Mouse (Mus musculus) embryonic facial prominence, embryonic 12.5 days (tissue): ENCODE results near the gene Fgd2. TPM values are rescaled to one million over a fixed set of nuclear protein-coding genes. Genes with fewer than 3 reads are reported as not detected.
"Not testable (repeated sequence)": the region's sequence is repeated elsewhere in the genome, so short reads cannot be mapped to it uniquely, and the experiment has no call there.

Source experiments
- ATAC-seq: fragments of 200-750 bp; cut with Nextera tagmentation; 2 replicates; pipeline ENCODE4 v1.8.0; 2017; ENCODE audit not compliant: insufficient number of reproducible peaks, insufficient read depth, low FRiP score, low TSS enrichment
- H3K27ac ChIP-seq: fragments of 300-500 bp; sonication (generic); 2 replicates; pipeline ENCODE4 v1.5.1; 2016; ENCODE audit warnings: mild to moderate bottlenecking
- H3K27me3 ChIP-seq: fragments of 300-500 bp; sonication (generic); 2 replicates; pipeline ENCODE4 v1.6.1; 2016; ENCODE audit warnings: mild to moderate bottlenecking, moderate library complexity
- H3K36me3 ChIP-seq: fragments of 300-500 bp; sonication (generic); 2 replicates; pipeline ENCODE4 v1.6.1; 2016; ENCODE audit warnings: mild to moderate bottlenecking
- H3K4me1 ChIP-seq: fragments of 300-500 bp; sonication (generic); 2 replicates; pipeline ENCODE4 v1.6.1; 2016
- H3K4me2 ChIP-seq: fragments of 300-500 bp; sonication (generic); replicated peaks from 2 replicates; pipeline ENCODE4 v1.6.1; 2016; ENCODE audit warnings: mild to moderate bottlenecking, moderate library complexity
- H3K4me3 ChIP-seq: fragments of 300-500 bp; sonication (generic); 2 replicates; pipeline ENCODE4 v1.5.1; 2016; ENCODE audit warnings: mild to moderate bottlenecking
- H3K9ac ChIP-seq: fragments of 300-500 bp; sonication (generic); 2 replicates; pipeline ENCODE4 v1.6.1; 2016; ENCODE audit warnings: mild to moderate bottlenecking, moderate library complexity
- H3K9me3 ChIP-seq: fragments of 300-500 bp; sonication (generic); 2 replicates; pipeline ENCODE4 v1.6.1; 2016; ENCODE audit warnings: mild to moderate bottlenecking, moderate library complexity
- WGBS: fragments of 180-500 bp; shearing (Covaris S2); methylation state at CpG from one replicate; pipeline ENCODE4 v1.1.7; 2016; 5-methylcytosine and 5-hydroxymethylcytosine counted together
- polyA plus RNA-seq: library from polyadenylated mRNA; unstranded; fragments of >200 nt; fragmentation: Nextera tagmentation; extraction: Ambion mirVana; gene quantifications from 2 replicates; pipeline ENCODE4 v1.2.1, GENCODE M21; 2016

Gene Fgd2
- 9.2 and 9.3 TPM in 2 replicates for polyA plus RNA-seq

DNA sequence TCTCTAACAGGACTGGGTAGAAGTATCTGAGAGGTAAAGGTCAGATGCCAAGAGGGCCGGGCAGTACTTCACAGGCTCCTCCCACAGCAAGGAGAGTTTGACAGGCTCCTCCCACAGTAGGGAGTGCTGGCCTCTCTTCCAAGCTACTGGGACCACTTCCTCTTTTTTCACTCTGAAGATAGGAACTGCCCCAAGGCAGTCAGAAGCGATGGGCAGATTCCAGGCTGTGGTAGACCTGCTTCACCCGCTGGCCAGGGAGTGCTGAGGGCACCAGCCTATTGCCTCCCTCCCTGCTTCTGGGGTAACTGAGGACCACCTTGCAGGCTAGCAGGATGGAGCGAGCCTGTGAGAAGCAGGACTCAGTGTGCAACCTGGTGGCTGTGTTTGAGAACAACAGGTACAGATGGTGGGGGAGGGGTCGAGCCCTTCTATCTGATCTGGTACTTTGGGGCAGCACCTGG, at the start of gene Fgd2:
Fgd2 (plus strand) TSS at position 154 of the 461 bp plus-strand sequence.
- H3K9ac ChIP-seq = no peak within 1 kb of the TSS
- no peak within 1 kb of the TSS for H3K4me2 ChIP-seq
- H3K4me1 ChIP-seq = peaks cover 15% of the 10 kb centered on the region
- H3K27me3 ChIP-seq = no peaks in the 10 kb centered on the region
- H3K27ac ChIP-seq = no peak within 1 kb of the TSS
- ATAC-seq = no peak
- no peaks in the 10 kb centered on the region for H3K9me3 ChIP-seq
- WGBS = 16% methylated on average over 5 of the region's 5 CpGs
- no peak within 1 kb of the TSS for H3K4me3 ChIP-seq
- H3K36me3 ChIP-seq = no peaks in the 10 kb centered on the region

DNA sequence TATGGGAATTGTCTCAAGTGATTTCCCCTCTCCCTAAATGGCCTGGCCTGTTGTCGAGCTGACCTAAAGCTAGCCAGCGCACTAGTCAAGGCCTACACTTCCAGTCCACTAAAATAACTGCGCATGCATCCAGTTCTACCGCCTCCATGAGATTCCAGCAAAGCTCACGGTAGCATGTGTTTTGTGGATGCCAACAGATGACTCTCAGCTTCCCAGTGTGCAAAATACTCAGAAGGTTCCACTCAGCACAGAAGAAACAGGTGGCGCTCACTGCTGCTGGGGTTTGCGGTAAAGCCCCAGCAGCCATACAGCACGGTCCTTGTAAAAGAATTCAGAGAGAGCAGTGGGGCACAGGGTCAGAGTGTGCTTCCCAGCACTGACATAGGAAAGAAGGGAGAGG, 49.1 kb upstream of the Fgd2 start:
- Histone ChIP-seq H3K4me3 (no peak overlapping the region), H3K27ac (no peak overlapping the region), H3K4me2 (no peak overlapping the region), H3K36me3 (no peaks in the 10 kb centered on the region), H3K27me3 (no peaks in the 10 kb centered on the region), H3K4me1 (0 out of 2 replicates have a peak, but pooled peaks cover 5% of the 10 kb centered on the region), H3K9me3 (0 out of 2 replicates have a peak, but pooled peaks cover 4% of the 10 kb centered on the region), H3K9ac (no peak overlapping the region)
- ATAC-seq = no peak
- WGBS = 85% methylated on average over 8 of the region's 8 CpGs

DNA sequence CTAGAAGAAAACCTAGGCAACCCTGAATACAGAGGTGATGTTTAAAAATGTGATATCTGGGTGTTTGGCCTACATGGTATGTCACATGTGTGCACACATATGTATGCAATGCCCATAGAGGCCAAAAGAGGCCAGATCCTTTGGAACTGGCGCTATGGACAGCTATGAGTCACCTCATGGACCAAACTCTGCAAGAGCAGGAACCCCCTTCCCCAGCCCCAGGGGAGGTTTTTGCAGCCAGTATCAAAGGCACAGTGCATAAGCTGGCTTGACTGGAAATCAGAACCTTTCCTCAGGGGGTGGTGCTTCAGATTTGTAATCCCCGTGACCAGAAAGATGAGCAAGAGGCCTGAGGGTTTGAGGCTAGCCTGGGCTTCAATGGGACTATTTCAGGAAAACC, 48.6 kb upstream of the Fgd2 start:
- Histone ChIP-seq H3K9me3 (0 out of 2 replicates have a peak, but pooled peaks cover 4% of the 10 kb centered on the region), H3K4me3 (no peak overlapping the region), H3K27me3 (no peaks in the 10 kb centered on the region), H3K9ac (no peak overlapping the region), H3K4me2 (no peak overlapping the region), H3K4me1 (0 out of 2 replicates have a peak, but pooled peaks cover 5% of the 10 kb centered on the region), H3K27ac (no peak overlapping the region), H3K36me3 (no peaks in the 10 kb centered on the region)
- no peak for ATAC-seq
- 86% methylated on average over 2 of the region's 2 CpGs for WGBS

DNA sequence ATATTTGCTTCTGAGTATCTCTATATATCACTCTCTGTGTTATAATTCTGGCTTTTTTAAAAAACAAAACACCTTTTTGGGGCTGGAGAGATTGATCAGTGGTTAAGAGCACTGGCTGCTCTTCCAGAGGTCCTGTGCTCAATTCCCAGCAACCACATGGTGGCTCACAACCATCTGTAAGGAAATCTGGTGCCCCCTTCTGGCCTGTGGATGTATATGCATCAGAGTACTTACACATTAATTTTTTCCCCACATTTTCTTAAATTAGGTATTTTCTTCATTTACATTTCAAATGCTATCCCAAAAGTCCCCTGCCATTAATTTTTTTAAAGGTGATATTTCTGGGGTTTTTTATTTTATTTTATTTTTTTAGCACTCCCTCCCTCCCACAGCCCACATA, 47.4 kb upstream of the Fgd2 start:
- Histone ChIP-seq H3K4me1 (0 out of 2 replicates have a peak, but pooled peaks cover 5% of the 10 kb centered on the region), H3K27me3 (no peaks in the 10 kb centered on the region), H3K9ac (no peak overlapping the region), H3K4me2 (no peak overlapping the region), H3K9me3 (0 out of 2 replicates have a peak, but pooled peaks cover 4% of the 10 kb centered on the region), H3K4me3 (no peak overlapping the region), H3K36me3 (no peaks in the 10 kb centered on the region), H3K27ac (no peak overlapping the region)
- no peak for ATAC-seq

DNA sequence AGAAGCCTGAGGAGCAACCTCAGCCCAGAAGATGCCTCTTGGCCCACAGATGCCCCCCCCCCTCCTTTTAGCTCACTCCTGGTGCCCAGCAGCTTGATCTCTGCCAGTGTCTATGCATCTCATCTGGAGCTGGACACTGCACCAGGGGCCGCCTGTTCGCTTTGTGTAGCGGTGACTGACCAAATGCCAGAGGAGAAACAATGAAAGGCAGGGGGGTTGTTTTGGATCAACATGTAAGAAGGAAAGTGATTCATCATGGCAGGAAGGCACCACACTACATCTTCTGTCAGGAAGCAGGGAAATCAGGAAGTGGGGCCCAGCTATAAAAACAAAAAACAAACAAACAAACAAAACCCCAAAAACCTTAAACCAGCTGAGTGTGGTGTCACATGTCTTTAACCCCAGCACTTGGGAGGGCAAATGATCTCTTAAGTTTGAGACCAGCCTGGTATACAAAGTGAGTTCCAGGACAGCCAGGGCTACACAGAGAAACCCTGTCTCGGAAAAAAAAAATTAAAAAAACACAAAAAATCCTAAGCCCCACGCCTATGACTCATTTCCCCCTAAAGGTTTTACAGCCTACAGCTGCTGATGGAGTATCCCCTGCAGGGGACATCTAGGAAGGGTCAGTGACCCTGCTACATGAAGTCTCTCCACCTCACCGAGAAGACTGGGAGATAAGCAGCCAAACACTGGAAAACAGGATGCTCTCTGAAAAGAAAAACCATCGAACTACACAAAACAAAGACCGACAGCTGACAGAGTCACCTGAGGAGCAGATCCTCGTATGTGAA, 44.8 kb upstream of the Fgd2 start:
- 0 out of 2 replicates have a peak, but pooled peaks cover 4% of the 10 kb centered on the region for H3K9me3 ChIP-seq
- WGBS = 36% methylated on average over 9 of the region's 9 CpGs
- H3K4me1 ChIP-seq = 0 out of 2 replicates have a peak, but pooled peaks cover 3% of the 10 kb centered on the region
- H3K4me3 ChIP-seq = no peak overlapping the region
- H3K27me3 ChIP-seq = peaks cover 10% of the 10 kb centered on the region
- H3K27ac ChIP-seq = no peak overlapping the region
- H3K9ac ChIP-seq = no peak overlapping the region
- no peak overlapping the region for H3K4me2 ChIP-seq
- no peaks in the 10 kb centered on the region for H3K36me3 ChIP-seq
- ATAC-seq = no peak

DNA sequence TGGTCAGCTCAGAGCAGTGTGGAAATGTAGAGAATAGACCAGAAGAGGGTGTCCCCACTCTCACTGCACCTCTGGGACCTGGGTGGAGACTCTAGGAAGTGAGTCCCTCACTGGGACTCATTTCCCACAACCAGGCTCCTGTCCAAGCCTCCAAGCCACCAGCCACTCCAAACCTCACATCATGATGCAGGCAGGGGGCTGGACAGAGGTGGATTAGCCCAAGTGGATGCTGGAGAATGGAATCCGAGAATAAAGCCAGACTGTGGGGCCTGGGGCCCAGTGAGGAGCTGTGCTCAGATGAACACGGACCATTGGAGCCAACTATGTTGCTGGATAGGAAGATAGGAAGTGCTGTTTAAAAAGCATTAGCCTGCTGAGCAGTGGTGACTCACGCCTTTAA, 43.8 kb upstream of the Fgd2 start:
- ATAC-seq = no peak

DNA sequence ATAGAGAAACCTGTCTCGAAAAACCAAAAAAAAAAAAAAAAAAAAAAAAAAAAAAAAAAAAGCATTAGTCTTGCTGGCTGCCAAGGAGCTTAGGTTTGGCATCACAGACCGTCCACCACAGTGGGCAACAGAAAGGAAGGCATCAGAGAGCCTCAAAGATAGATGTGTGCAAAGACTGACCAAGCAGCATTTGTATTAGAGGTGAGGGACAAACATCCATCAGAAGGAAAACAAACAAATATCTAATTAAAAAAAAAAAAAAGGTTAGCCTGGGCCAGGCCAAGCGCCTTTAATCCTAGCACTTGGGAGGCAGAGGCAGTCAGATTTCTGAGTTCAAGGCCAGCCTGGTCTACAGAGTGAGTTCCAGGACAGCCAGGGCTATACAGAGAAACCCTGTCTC, 43.3 kb upstream of the Fgd2 start, which contains the start of gene Pi16:
Pi16 (plus strand) TSS at position 301 of the 400 bp plus-strand sequence.
- H3K4me1 ChIP-seq, H3K9me3 ChIP-seq, H3K4me3 ChIP-seq, H3K4me2 ChIP-seq, ATAC-seq, H3K36me3 ChIP-seq, H3K9ac ChIP-seq, H3K27ac ChIP-seq: not testable (repeated sequence)
- peaks cover 25% of the 10 kb centered on the region for H3K27me3 ChIP-seq
- 82% methylated on average over 3 of the region's 3 CpGs for WGBS

More for the DNA sequence above, 43.8 kb upstream of the Fgd2 start:
- 0 out of 2 replicates have a peak, but pooled peaks cover 4% of the 10 kb centered on the region for H3K9me3 ChIP-seq
- no peaks in the 10 kb centered on the region for H3K36me3 ChIP-seq
- WGBS = 74% methylated on average over 3 of the region's 3 CpGs
- no peak overlapping the region for H3K27ac ChIP-seq
- H3K4me1 ChIP-seq = peaks cover 5% of the 10 kb centered on the region
- H3K4me3 ChIP-seq = no peak overlapping the region
- no peak overlapping the region for H3K4me2 ChIP-seq
- H3K9ac ChIP-seq = no peak overlapping the region
- peaks cover 20% of the 10 kb centered on the region for H3K27me3 ChIP-seq

DNA sequence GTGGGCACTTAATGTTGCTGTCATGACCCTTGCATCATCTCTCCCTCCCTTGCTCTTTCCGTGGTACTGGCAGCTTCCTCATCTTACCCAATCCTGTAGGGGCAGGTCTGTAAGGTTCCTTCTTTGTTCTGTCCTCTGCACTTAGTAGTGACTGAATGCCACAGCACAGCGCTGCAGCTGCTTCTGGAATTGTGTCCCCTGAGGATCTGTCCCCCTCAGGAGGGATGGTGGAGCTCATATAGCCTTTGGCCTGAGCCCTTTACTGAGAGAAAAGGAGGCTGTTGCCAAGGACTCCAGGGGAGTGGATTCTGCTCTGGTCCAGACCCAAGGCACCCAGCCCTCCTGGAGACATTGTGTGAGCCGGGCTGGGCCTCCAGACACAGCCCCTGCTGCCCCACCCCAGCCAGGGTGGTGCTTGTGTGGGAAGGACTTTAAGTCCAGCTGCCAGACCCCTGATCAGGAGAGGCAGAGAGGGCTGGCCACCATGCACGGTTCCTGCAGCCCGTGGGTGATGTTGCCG, 41.9 kb upstream of the Fgd2 start:
- peaks cover 16% of the 10 kb centered on the region for H3K4me1 ChIP-seq

DNA sequence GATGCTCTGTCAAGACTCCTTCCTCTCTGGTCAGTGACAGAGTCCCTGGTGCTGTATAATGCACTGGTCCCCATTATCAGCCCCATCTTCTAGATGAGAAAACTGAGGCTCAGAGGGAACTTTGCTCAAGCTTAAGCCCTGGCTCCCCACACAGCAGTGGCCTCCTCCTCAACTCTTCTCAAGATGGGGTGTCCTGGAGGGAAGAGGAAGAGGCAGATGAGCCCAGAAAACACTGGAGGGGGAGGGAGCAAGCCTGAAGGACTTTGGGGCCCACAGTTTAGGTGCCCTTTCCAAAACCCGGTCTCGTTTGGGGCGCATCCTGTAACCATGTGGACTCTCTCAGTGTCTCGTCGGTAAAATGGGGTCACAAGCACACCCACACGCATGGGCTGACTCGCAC, 41.2 kb upstream of the Fgd2 start:
- no peak overlapping the region for H3K4me2 ChIP-seq
- peaks cover 16% of the 10 kb centered on the region for H3K4me1 ChIP-seq
- H3K27ac ChIP-seq = no peak overlapping the region
- WGBS = 83% methylated on average over 7 of the region's 7 CpGs
- H3K36me3 ChIP-seq = no peaks in the 10 kb centered on the region
- no peak overlapping the region for H3K4me3 ChIP-seq
- no peak overlapping the region for H3K9ac ChIP-seq
- no peak for ATAC-seq
- peaks cover 35% of the 10 kb centered on the region for H3K27me3 ChIP-seq
- H3K9me3 ChIP-seq = no peaks in the 10 kb centered on the region

More for the DNA sequence above, 41.9 kb upstream of the Fgd2 start:
- H3K27me3 ChIP-seq = peaks cover 32% of the 10 kb centered on the region
- WGBS = 45% methylated on average over 6 of the region's 6 CpGs
- no peaks in the 10 kb centered on the region for H3K36me3 ChIP-seq
- no peak for ATAC-seq
- no peak overlapping the region for H3K4me2 ChIP-seq
- no peak overlapping the region for H3K4me3 ChIP-seq
- H3K9ac ChIP-seq = no peak overlapping the region; the same call in 1 of the 2 replicates
- H3K9me3 ChIP-seq = no peaks in the 10 kb centered on the region
- no peak overlapping the region for H3K27ac ChIP-seq

DNA sequence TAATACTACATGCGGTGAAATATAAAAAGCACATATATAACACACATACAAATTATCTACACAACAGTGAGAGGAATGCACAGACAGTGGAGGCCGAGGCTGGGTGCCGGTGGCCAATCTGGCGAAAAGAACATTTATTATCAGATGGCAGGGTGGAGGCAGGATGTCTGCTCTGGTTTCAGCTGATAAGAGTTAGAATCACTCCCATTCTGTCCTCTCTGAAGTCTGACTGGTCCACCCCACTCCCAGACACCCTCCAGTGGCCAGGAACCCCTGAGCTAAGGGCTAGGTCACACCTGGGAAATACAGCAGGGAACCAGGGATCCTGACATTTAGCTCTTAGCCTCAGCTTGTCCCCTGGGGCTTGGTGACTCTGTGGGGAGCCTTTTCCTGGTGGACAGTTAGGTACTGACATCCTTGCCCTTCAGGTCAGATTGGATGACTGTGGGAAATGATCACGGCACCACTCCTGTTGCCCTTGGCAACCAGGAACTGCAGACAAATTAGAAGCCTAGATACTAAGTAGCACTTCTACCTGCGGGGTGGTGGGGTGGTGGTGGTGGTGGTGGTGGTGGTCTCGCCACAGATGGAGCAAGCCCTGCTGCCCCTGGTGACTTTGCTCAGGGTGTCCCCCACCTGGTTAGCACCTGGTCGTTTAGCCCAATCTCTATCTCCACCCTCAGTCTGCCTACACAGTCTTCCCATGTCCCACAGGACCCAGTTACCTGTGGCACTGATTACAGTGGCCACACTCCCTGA, 40.7 kb upstream of the Fgd2 start:
- Histone ChIP-seq H3K4me1 (peaks cover 16% of the 10 kb centered on the region), H3K27me3 (peaks cover 35% of the 10 kb centered on the region), H3K4me2 (no peak overlapping the region), H3K36me3 (no peaks in the 10 kb centered on the region), H3K4me3 (no peak overlapping the region), H3K27ac (no peak overlapping the region), H3K9ac (no peak overlapping the region), H3K9me3 (no peaks in the 10 kb centered on the region)
- 64% methylated on average over 8 of the region's 8 CpGs for WGBS
- ATAC-seq = no peak

DNA sequence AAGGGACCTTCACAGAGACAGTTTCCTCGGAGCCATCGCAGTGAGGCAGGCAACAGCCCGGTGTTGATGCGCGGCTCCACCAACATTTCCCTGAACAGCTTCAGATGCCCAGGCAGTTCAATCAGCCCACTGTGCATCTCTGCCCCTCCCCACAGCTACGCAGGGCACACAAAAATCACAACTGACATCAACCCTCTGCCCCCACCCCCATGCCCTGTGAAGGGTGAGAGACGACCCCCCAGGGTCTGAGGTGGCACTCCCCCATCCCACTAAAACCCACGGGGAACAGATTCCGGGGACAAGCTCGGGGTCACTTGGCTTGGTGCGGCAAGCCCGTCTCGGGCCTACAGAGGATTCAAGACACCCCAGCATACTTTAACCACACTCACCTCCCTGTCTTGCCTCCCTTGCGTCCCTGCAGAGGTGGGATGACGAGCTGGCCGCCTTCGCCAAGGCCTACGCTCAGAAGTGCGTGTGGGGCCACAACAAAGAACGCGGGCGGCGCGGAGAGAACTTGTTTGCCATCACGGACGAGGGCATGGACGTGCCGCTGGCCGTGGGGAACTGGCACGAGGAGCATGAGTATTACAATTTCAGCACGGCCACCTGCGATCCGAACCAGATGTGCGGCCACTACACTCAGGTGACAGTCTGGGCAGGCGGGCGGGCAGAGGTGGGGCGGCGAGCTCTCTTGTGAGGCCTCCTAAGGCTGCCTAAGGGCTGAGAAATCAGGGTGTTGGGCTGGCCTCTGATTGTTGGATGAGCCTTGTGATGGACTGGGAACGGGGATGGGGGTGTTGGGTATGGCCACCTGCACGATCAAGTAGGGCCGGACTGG, 38.7 kb upstream of the Fgd2 start:
- Histone ChIP-seq H3K4me3 (peak overlapping the region; percentile 19; the same call in 1 of the 2 replicates), H3K27me3 (peaks cover 50% of the 10 kb centered on the region), H3K4me1 (peaks cover 23% of the 10 kb centered on the region), H3K4me2 (peak overlapping the region; percentile 37), H3K36me3 (no peaks in the 10 kb centered on the region), H3K9me3 (no peaks in the 10 kb centered on the region), H3K9ac (no peak overlapping the region), H3K27ac (0 out of 2 replicates have a peak overlapping the region, but pooled peaks have one; percentile 17)
- ATAC-seq = no peak
- WGBS = 11% methylated on average over 41 of the region's 41 CpGs
